Mouse (Mus musculus) ES-Bruce4 (cell line): ENCODE measurements at regions not wholly inside any gene's neighbourhood (a gene's known extent, or its start where the extent isn't known, plus 50 kb on each side); places are given as distances from the start of the nearest gene placed in this dataset.

ENCODE experiments used
- CTCF ChIP-seq: IDR thresholded peaks from one replicate; pipeline ENCODE4 v1.8.1; 2011; ENCODE audit warnings: low read depth, low read length
- EP300 ChIP-seq: IDR thresholded peaks from 2 replicates; pipeline ENCODE4 v1.6.1; 2011; ENCODE audit warnings: low read depth, low read length; ENCODE audit not compliant: insufficient read depth
- POLR2A ChIP-seq: IDR thresholded peaks from one replicate; pipeline ENCODE4 v1.8.1; 2011; ENCODE audit warnings: low read length; ENCODE audit not compliant: insufficient read depth

GRCm38 (mm10) chr12:93003125-93003524 is 1154.2 kb upstream of the Sel1l start:
- TF ChIP-seq POLR2A (no peak), CTCF (no peak), EP300 (no peak)
